Mouse (Mus musculus): ENCODE data around the gene Cela1.

- TF ChIP-seq CTCF (IDR thresholded peaks at IDR 0.05; ENCODE audit: extremely low read depth, insufficient read depth, low read length) (no peak), POLR2A (IDR thresholded peaks at IDR 0.05; ENCODE audit: extremely low read depth, insufficient read depth, low read length) (no peak)
These were observed 3.3 kb downstream of the Cela1 start for GRCm38 (mm10) chr15:100684450-100684849.
